Mouse (Mus musculus): ENCODE data around the gene Tagap.
"Not testable (repeated sequence)": the region's sequence is repeated elsewhere in the genome, so short reads cannot be mapped to it uniquely, and the experiment has no call there.

The Tagap gene

DNA sequence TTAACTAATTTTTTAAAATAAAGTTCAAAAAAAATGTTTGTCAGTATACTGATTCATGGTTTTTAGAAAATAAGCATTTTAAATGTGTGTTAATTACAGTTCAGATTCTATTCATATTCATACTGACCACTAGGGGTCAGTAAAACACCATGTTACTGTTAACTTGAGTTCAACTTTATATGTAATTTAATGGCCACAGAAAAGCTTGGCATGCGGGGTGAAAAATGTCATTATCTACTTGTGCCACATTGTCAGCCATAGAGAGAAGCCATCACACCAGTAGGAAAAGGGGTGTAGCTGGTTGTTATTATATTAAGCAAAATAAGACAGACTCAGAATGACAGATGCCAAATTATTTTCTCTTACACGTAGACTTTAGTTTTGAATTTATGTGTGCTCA is 57.7 kb downstream of the Tagap start:
- DNase-seq (ENCODE audit: low read depth): not testable (repeated sequence)

Data from 416B (cell line).